Mouse (Mus musculus) MEL (cell line): Measurements from ENCODE around the gene Dlg1. TPM values are rescaled to one million over a fixed set of nuclear protein-coding genes. Genes with fewer than 3 reads are reported as not detected.

Source experiments
- DNase-seq: peaks from one replicate; pipeline ENCODE4 v3.0.0; 2011; ENCODE audit warnings: low read depth, low spot score
- H3K27ac ChIP-seq: 2 replicates; pipeline ENCODE4 v1.5.1; 2012; ENCODE audit warnings: low read depth, mild to moderate bottlenecking, control low read depth, low read length, moderate library complexity; ENCODE audit not compliant: control insufficient read depth
- H3K27me3 ChIP-seq, 2 experiments: fragments of 150-350 bp in 1 of 2; sonication (generic) in 1 of 2; 2 replicates each; pipeline ENCODE4 v1.6.1; 2012; ENCODE audit warnings: low read length in 2 of 2, mild to moderate bottlenecking in 2 of 2, improper control_type of control experiment in 1 of 2, moderate library complexity in 1 of 2; ENCODE audit not compliant: insufficient read depth in 2 of 2, control insufficient read depth in 1 of 2
- H3K36me3 ChIP-seq, 2 experiments: 2 replicates each; pipeline ENCODE4 v1.6.1; 2012 to 2014; ENCODE audit warnings: low read length in 2 of 2, improper control_type of control experiment in 1 of 2, inconsistent platforms in 1 of 2, mild to moderate bottlenecking in 1 of 2; ENCODE audit not compliant: insufficient read depth in 2 of 2, control insufficient read depth in 1 of 2
- H3K4me1 ChIP-seq, 2 experiments: fragments of 150-350 bp in 1 of 2; sonication (generic) in 1 of 2; 2 replicates each; pipeline ENCODE4 v1.6.1; 2012; ENCODE audit warnings: low read length in 2 of 2, improper control_type of control experiment in 1 of 2, mild to moderate bottlenecking in 1 of 2; ENCODE audit not compliant: insufficient read depth in 2 of 2, control insufficient read depth in 1 of 2
- H3K4me3 ChIP-seq, 2 experiments: fragments of 150-350 bp in 1 of 2; sonication (generic) in 1 of 2; 2 replicates each; pipeline ENCODE4 v1.5.1; 2012; ENCODE audit warnings: low read depth in 2 of 2, low read length in 2 of 2, mild to moderate bottlenecking in 2 of 2, moderate library complexity in 2 of 2, control low read depth in 1 of 2, improper control_type of control experiment in 1 of 2; ENCODE audit not compliant: control insufficient read depth in 1 of 2, insufficient read depth in 1 of 2
- H3K79me2 ChIP-seq: 2 replicates; pipeline ENCODE4 v1.6.1; 2012; ENCODE audit warnings: mild to moderate bottlenecking, low read length, moderate library complexity; ENCODE audit not compliant: control insufficient read depth, poor library complexity, insufficient read depth
- H3K9ac ChIP-seq: 2 replicates; pipeline ENCODE4 v1.6.1; 2012; ENCODE audit warnings: low read depth, mild to moderate bottlenecking, control low read depth, low read length, moderate library complexity; ENCODE audit not compliant: control insufficient read depth, poor library complexity, severe bottlenecking
- H3K9me3 ChIP-seq: fragments of 150-350 bp; sonication (generic); replicated peaks from 2 replicates; pipeline ENCODE4 v1.6.1; 2012; ENCODE audit warnings: mild to moderate bottlenecking, low read length, improper control_type of control experiment, moderate library complexity; ENCODE audit not compliant: insufficient read depth
- CHD2 ChIP-seq: IDR thresholded peaks from 2 replicates; pipeline ENCODE4 v1.6.1; 2011; ENCODE audit warnings: low read length, improper control_type of control experiment
- CTCF ChIP-seq, 3 experiments: IDR thresholded peaks in 2 of 3; conservative IDR thresholded peaks in 1 of 3; 2 replicates each; pipeline ENCODE4 v1.5.1; 2011 to 2012; ENCODE audit warnings: low read length in 3 of 3, low read depth in 2 of 3, mild to moderate bottlenecking in 2 of 3, improper control_type of control experiment in 1 of 3, inconsistent platforms in 1 of 3, mixed read lengths in 1 of 3, moderate library complexity in 1 of 3; ENCODE audit not compliant: control insufficient read depth in 1 of 3, insufficient read depth in 1 of 3, poor library complexity in 1 of 3, severe bottlenecking in 1 of 3
- ELF1 ChIP-seq: IDR thresholded peaks from 2 replicates; pipeline ENCODE4 v1.6.1; 2014; ENCODE audit warnings: low read depth, mild to moderate bottlenecking, inconsistent platforms, low read length, improper control_type of control experiment, moderate library complexity
- EP300 ChIP-seq, 2 experiments: IDR thresholded peaks; 2 replicates each; pipeline ENCODE4 v1.6.1; 2011; ENCODE audit warnings: improper control_type of control experiment in 2 of 2, low read length in 2 of 2, low read depth in 1 of 2, mild to moderate bottlenecking in 1 of 2
- ETS1 ChIP-seq: IDR thresholded peaks from 2 replicates; pipeline ENCODE4 v1.6.1; 2012; ENCODE audit warnings: low read depth, mild to moderate bottlenecking, inconsistent platforms, low read length, improper control_type of control experiment, moderate library complexity
- GABPA ChIP-seq: IDR thresholded peaks from 2 replicates; pipeline ENCODE4 v1.6.1; 2012; ENCODE audit warnings: low read depth, mild to moderate bottlenecking, inconsistent platforms, low read length, improper control_type of control experiment, moderate library complexity
- GATA1 ChIP-seq: IDR thresholded peaks from 2 replicates; pipeline ENCODE4 v1.6.1; 2011; ENCODE audit warnings: low read depth, low read length, improper control_type of control experiment
- HCFC1 ChIP-seq: IDR thresholded peaks from 2 replicates; pipeline ENCODE4 v1.6.1; 2012; ENCODE audit warnings: low read depth, mild to moderate bottlenecking, inconsistent platforms, low read length, improper control_type of control experiment, moderate library complexity
- KAT2A ChIP-seq: conservative IDR thresholded peaks from 2 replicates; pipeline ENCODE4 v1.6.1; 2012; ENCODE audit warnings: low read depth, low read length, improper control_type of control experiment, inconsistent platforms
- MAZ ChIP-seq: IDR thresholded peaks from 2 replicates; pipeline ENCODE4 v1.6.1; 2012; ENCODE audit warnings: low read depth, mild to moderate bottlenecking, inconsistent platforms, low read length, improper control_type of control experiment
- MXI1 ChIP-seq: IDR thresholded peaks from 2 replicates; pipeline ENCODE4 v1.6.1; 2011; ENCODE audit warnings: mild to moderate bottlenecking, low read depth, low read length, improper control_type of control experiment
- NELFE ChIP-seq: IDR thresholded peaks from 2 replicates; pipeline ENCODE4 v1.6.1; 2011; ENCODE audit warnings: low read depth, low read length, improper control_type of control experiment
- NRF1 ChIP-seq: IDR thresholded peaks from 2 replicates; pipeline ENCODE4 v1.6.1; 2014; ENCODE audit warnings: low read depth, mild to moderate bottlenecking, inconsistent platforms, low read length, improper control_type of control experiment, moderate library complexity; ENCODE audit not compliant: poor library complexity, insufficient read depth, severe bottlenecking
- POLR2A ChIP-seq, 2 experiments: IDR thresholded peaks; 2 replicates each; pipeline ENCODE4 v1.6.1; 2011 to 2012; ENCODE audit warnings: low read length in 2 of 2, mild to moderate bottlenecking in 2 of 2, control low read depth in 1 of 2, improper control_type of control experiment in 1 of 2, low read depth in 1 of 2, moderate library complexity in 1 of 2; ENCODE audit not compliant: control insufficient read depth in 1 of 2, insufficient read depth in 1 of 2, poor library complexity in 1 of 2
- POLR2AphosphoS2 ChIP-seq: IDR thresholded peaks from 2 replicates; pipeline ENCODE4 v1.6.1; 2011; ENCODE audit warnings: low read length, improper control_type of control experiment
- POLR2AphosphoS5 ChIP-seq: IDR thresholded peaks from 2 replicates; pipeline ENCODE4 v1.6.1; 2012; ENCODE audit warnings: low read depth, borderline replicate concordance, mild to moderate bottlenecking, inconsistent platforms, low read length, moderate library complexity, mixed read lengths
- RAD21 ChIP-seq: IDR thresholded peaks from 2 replicates; pipeline ENCODE4 v1.6.1; 2011; ENCODE audit warnings: mild to moderate bottlenecking, low read depth, low read length, improper control_type of control experiment
- RCOR1 ChIP-seq: IDR thresholded peaks from 2 replicates; pipeline ENCODE4 v1.6.1; 2012; ENCODE audit warnings: low read depth, mild to moderate bottlenecking, inconsistent platforms, low read length, improper control_type of control experiment
- SIN3A ChIP-seq: IDR thresholded peaks from 2 replicates; pipeline ENCODE4 v1.6.1; 2012; ENCODE audit warnings: low read length, improper control_type of control experiment, inconsistent platforms
- SMC3 ChIP-seq: IDR thresholded peaks from 2 replicates; pipeline ENCODE4 v1.6.1; 2011; ENCODE audit warnings: low read depth, low read length, improper control_type of control experiment
- TBP ChIP-seq: IDR thresholded peaks from 2 replicates; pipeline ENCODE4 v1.8.0; 2011; ENCODE audit warnings: low read depth, low read length, improper control_type of control experiment
- UBTF ChIP-seq: IDR thresholded peaks from 2 replicates; pipeline ENCODE4 v1.6.1; 2012; ENCODE audit warnings: low read depth, mild to moderate bottlenecking, inconsistent platforms, low read length, improper control_type of control experiment, moderate library complexity, borderline replicate concordance; ENCODE audit not compliant: insufficient read depth
- USF1 ChIP-seq: IDR thresholded peaks from 2 replicates; pipeline ENCODE4 v1.6.1; 2014; ENCODE audit warnings: low read depth, mild to moderate bottlenecking, inconsistent platforms, low read length, improper control_type of control experiment, moderate library complexity
- USF2 ChIP-seq, 2 experiments: IDR thresholded peaks; 2 replicates each; pipeline ENCODE4 v1.6.1; 2011 to 2012; ENCODE audit warnings: improper control_type of control experiment in 2 of 2, low read length in 2 of 2, borderline replicate concordance in 1 of 2, inconsistent platforms in 1 of 2, low read depth in 1 of 2, mild to moderate bottlenecking in 1 of 2; ENCODE audit not compliant: insufficient read depth in 1 of 2
- ZC3H11A ChIP-seq: IDR thresholded peaks from 2 replicates; pipeline ENCODE4 v1.6.1; 2012; ENCODE audit warnings: low read depth, mild to moderate bottlenecking, inconsistent platforms, low read length, improper control_type of control experiment
- ZKSCAN1 ChIP-seq: IDR thresholded peaks from 2 replicates; pipeline ENCODE4 v1.6.1; 2012; ENCODE audit warnings: low read depth, mild to moderate bottlenecking, inconsistent platforms, low read length, improper control_type of control experiment, moderate library complexity
- ZMIZ1 ChIP-seq: IDR thresholded peaks from 2 replicates; pipeline ENCODE4 v1.6.1; 2012; ENCODE audit warnings: low read depth, mild to moderate bottlenecking, inconsistent platforms, low read length, improper control_type of control experiment, moderate library complexity
- polyA plus RNA-seq, 2 experiments: library from polyadenylated mRNA; stranded (reverse) in 1 of 2; unstranded in 1 of 2; fragments of >175 nt in 1 of 2; fragments of >200 nt in 1 of 2; gene quantifications; 2 replicates each; pipeline versions ENCODE4 v1.2.1 to v1.2.4; 2012; ENCODE audit warnings: low replicate concordance in 2 of 2, low read depth in 1 of 2; ENCODE audit not compliant: insufficient read length in 2 of 2, insufficient read depth in 1 of 2, missing spikeins in 1 of 2
- total RNA-seq: library from RNA; depleted of rRNA; stranded (reverse); fragments of 300-350 nt; gene quantifications from 2 replicates; pipeline ENCODE4 v1.2.3, GENCODE M21; 2012

Dlg1 gene
- total and polyA plus RNA-seq, 3 experiments: 25.7 to 74.6 (median 33.9) TPM

DNA sequence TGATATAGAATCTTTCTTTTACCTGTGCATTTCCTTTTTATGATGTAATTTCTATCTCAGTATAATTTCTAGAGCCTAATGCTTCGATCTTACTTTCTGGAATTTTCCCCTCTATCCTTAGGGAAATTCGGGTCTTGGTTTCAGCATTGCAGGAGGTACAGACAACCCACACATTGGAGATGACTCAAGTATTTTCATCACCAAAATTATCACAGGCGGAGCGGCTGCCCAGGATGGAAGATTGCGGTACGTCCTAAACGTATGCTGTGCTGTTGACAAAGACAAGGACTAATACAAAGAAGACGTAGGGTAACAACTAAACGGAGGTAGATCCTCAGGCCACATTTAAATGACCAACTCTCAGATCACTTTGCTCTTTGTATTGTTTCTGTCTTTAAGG, 126.8 kb downstream of the Dlg1 start:
- Histone ChIP-seq H3K36me3 (peaks cover 0 to 2% of the 10 kb centered on the region in 2 experiments; a peak in 3 of 4 replicates), H3K27ac (no peak overlapping the region), H3K4me1 (no peaks in the 10 kb centered on the region), H3K4me3 (no peak overlapping the region), H3K9ac (no peak overlapping the region), H3K27me3 (no peaks in the 10 kb centered on the region), H3K79me2 (no peaks in the 10 kb centered on the region), H3K9me3 (no peaks in the 10 kb centered on the region)
- no peak for DNase-seq
- TF ChIP-seq GATA1: no peak
- no peak for TF ChIP-seq ETS1
- no peak for TF ChIP-seq USF2 (IDR thresholded peaks at IDR 0.05; ENCODE audit: borderline replicate concordance in 1 of 2, insufficient read depth in 1 of 2, low read depth in 1 of 2, low read length in 2 of 2)
- no peak for TF ChIP-seq USF1
- no peak for TF ChIP-seq POLR2AphosphoS5
- no peak for TF ChIP-seq KAT2A
- no peak for TF ChIP-seq POLR2AphosphoS2
- TF ChIP-seq ELF1: no peak
- TF ChIP-seq ZC3H11A: no peak
- TF ChIP-seq GABPA: no peak
- TF ChIP-seq SMC3: no peak
- no peak for TF ChIP-seq MAZ
- no peak for TF ChIP-seq UBTF
- no peak for TF ChIP-seq ZKSCAN1
- no peak for TF ChIP-seq CTCF (IDR thresholded peaks at IDR 0.05 in 2 of 3, conservative IDR thresholded peaks at IDR 0.05 in 1 of 3; ENCODE audit: control insufficient read depth in 1 of 3, insufficient read depth in 1 of 3, low read depth in 2 of 3, low read length in 3 of 3, poor library complexity in 1 of 3, severe bottlenecking in 1 of 3)
- TF ChIP-seq TBP: no peak
- TF ChIP-seq POLR2A (IDR thresholded peaks at IDR 0.05; ENCODE audit: control insufficient read depth in 1 of 2, insufficient read depth in 1 of 2, low read depth in 1 of 2, low read length in 2 of 2, poor library complexity in 1 of 2): no peak
- TF ChIP-seq ZMIZ1: no peak
- TF ChIP-seq HCFC1: no peak
- no peak for TF ChIP-seq NELFE

DNA sequence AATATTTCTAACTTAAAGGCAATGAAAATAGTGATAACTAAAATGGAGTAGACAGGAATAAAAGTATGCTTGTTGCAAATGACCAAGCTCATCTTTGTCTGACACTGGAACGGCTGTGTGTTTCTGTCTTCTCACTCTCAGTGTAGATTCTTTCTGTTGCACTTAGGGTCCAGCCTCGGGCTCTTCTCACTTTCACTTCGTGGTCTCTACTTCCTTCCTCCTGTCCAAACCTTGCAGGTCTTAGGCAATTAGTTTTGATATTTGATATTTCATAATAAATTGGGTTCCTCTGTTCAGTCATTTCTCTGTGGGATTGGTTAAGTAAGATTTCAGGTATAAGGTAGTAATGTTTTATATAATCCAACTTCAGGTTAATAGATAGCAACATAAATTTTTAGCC, 140.4 kb downstream of the Dlg1 start:
- Histone ChIP-seq H3K27me3 (no peaks in the 10 kb centered on the region), H3K4me1 (no peaks in the 10 kb centered on the region), H3K27ac (no peak overlapping the region), H3K9ac (no peak overlapping the region), H3K36me3 (peaks cover 0 to 6% of the 10 kb centered on the region in 2 experiments; a peak in 2 of 4 replicates), H3K4me3 (no peak overlapping the region), H3K79me2 (no peaks in the 10 kb centered on the region), H3K9me3 (no peaks in the 10 kb centered on the region)
- DNase-seq: no peak
- TF ChIP-seq EP300 (IDR thresholded peaks at IDR 0.05; ENCODE audit: low read depth in 1 of 2, low read length in 2 of 2): no peak
- TF ChIP-seq MXI1: no peak
- TF ChIP-seq ETS1: no peak
- TF ChIP-seq ZKSCAN1: no peak
- no peak for TF ChIP-seq CTCF (IDR thresholded peaks at IDR 0.05 in 2 of 3, conservative IDR thresholded peaks at IDR 0.05 in 1 of 3; ENCODE audit: control insufficient read depth in 1 of 3, insufficient read depth in 1 of 3, low read depth in 2 of 3, low read length in 3 of 3, poor library complexity in 1 of 3, severe bottlenecking in 1 of 3)
- TF ChIP-seq NRF1: no peak
- TF ChIP-seq CHD2: no peak
- TF ChIP-seq RCOR1: no peak
- no peak for TF ChIP-seq RAD21
- TF ChIP-seq ELF1: no peak
- no peak for TF ChIP-seq HCFC1
- TF ChIP-seq SIN3A: no peak
- TF ChIP-seq POLR2AphosphoS5: no peak
